Mouse (Mus musculus) E14TG2a.4 (cell line): ENCODE measurements around the gene Dcxr.
A peak's percentile ranks its signal among the peaks of the same experiment; 100 is the strongest.

ENCODE experiments used
- H3K27me3 ChIP-seq: 2 replicates; pipeline ENCODE4 v1.6.1; 2014; ENCODE audit warnings: low read length, control low read depth; ENCODE audit not compliant: insufficient read depth
- H3K36me3 ChIP-seq: 2 replicates; pipeline ENCODE4 v1.6.1; 2014; ENCODE audit warnings: low read length, control low read depth; ENCODE audit not compliant: insufficient read depth
- H3K4me1 ChIP-seq: replicated peaks from 2 replicates; pipeline ENCODE4 v1.6.1; 2014; ENCODE audit warnings: low read depth, low read length, control low read depth
- H3K4me3 ChIP-seq: replicated peaks from 2 replicates; pipeline ENCODE4 v1.5.1; 2014; ENCODE audit warnings: mild to moderate bottlenecking, low read length
- H3K9me3 ChIP-seq: 2 replicates; pipeline ENCODE4 v1.6.1; 2014; ENCODE audit warnings: low read length, control low read depth
- CTCF ChIP-seq: conservative IDR thresholded peaks from 2 replicates; pipeline ENCODE4 v1.5.1; 2014; ENCODE audit warnings: low read length
- NANOG ChIP-seq: IDR thresholded peaks from 2 replicates; pipeline ENCODE4 v1.6.1; 2014; ENCODE audit warnings: borderline replicate concordance, low read length, mixed read lengths
- POU5F1 ChIP-seq: IDR thresholded peaks from 2 replicates; pipeline ENCODE4 v1.6.1; 2014; ENCODE audit warnings: low read length, borderline replicate concordance

Gene Dcxr

DNA sequence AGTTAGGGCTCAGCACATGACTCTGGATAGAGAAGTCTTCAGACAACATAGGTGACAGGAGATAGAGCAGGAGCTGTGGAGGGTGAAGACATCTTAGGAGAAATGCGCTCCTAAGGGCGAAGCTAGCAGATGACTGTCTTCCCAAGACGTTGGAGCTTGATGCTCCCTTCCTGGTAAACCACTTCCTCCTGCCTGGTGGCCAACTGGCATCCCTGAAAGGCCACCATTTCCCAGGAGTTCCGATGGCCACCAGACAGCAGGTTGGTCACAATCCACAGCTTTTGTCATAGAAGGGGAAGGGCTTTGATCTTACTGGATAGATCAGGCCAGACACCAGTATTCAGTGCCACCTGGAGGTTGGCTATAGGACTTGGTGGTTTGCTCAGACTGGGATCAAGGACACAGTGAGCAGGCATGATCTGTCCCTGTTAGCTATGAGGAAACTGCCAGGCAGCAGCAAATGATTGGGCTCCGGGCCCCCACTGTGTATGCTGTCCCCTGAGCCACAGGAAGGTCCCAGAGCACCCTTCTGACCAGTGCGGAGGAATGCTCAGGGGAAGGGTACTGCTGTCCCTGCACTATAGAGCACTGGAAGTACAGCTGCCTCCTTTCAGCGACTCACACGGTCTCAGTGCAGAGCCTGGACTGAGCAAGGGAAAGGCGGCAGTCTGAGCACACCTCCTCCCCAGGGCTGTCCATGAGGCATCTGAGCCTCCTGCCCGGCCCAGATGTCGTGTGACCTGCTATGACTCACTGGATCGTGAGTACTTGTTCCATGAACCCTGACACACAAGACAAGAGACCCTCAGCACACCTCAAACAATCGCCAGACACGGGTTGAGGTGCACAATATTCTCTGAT lies 35.0 kb upstream of the Dcxr start:
- peaks cover 40% of the 10 kb centered on the region for H3K4me1 ChIP-seq
- TF ChIP-seq NANOG (no peak), POU5F1 (no peak), CTCF (no peak)
- no peaks in the 10 kb centered on the region for H3K36me3 ChIP-seq
- H3K27me3 ChIP-seq, result peaks cover 14% of the 10 kb centered on the region
- peak overlapping the region; percentile 61 for H3K4me3 ChIP-seq
- peaks cover 38% of the 10 kb centered on the region for H3K9me3 ChIP-seq

DNA sequence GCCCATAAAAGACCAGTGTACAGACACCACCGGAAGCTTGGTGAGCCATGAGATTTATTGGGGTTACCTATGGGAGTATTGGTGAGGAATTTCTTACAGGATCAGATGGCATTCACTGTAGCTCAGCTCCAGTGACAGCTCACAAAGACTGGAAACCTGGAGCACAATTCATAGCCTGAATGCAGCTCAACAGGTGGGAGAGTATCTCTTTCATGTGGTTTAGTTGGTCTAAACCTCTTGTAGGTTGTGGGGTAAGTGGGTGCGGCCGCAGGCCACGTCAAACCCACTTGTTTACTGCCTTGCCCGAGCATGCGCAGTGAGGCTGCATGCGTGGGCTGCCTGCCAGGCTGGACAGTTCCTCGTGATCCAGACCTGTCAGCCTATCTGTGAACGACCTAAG lies 33.2 kb upstream of the Dcxr start:
- Histone ChIP-seq H3K27me3 (peaks cover 14% of the 10 kb centered on the region), H3K4me1 (peaks cover 26% of the 10 kb centered on the region), H3K36me3 (no peaks in the 10 kb centered on the region), H3K4me3 (no peak overlapping the region), H3K9me3 (peaks cover 51% of the 10 kb centered on the region)
- TF ChIP-seq CTCF (no peak), NANOG (no peak), POU5F1 (no peak)

DNA sequence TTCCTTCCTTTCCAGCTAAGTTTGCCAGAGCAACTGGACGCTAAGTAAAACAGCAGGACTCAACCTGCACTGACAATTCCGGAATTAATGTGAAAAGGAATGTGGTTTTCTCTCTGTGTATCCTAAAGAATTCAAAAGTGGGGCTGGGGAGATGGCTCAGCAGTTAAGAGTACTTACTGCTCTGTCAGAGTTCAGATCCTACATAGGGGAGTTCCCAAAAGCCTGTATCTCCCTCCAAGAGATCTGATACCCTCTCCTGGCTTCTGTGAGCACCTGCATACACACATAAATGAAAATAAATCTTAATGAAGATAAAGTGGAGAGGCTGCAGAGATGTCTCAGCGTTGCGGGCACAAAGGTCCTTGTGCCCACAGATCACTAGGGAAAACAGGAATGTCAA lies 24.5 kb upstream of the Dcxr start:
- H3K36me3 ChIP-seq, result no peaks in the 10 kb centered on the region
- H3K4me3 ChIP-seq, result no peak overlapping the region
- H3K4me1 ChIP-seq, result peaks cover 9% of the 10 kb centered on the region
- H3K9me3 ChIP-seq, result peaks cover 9% of the 10 kb centered on the region
- no peak for TF ChIP-seq CTCF
- no peak for TF ChIP-seq POU5F1
- no peak for TF ChIP-seq NANOG
- peaks cover 4% of the 10 kb centered on the region; the same call in 1 of the 2 replicates for H3K27me3 ChIP-seq

DNA sequence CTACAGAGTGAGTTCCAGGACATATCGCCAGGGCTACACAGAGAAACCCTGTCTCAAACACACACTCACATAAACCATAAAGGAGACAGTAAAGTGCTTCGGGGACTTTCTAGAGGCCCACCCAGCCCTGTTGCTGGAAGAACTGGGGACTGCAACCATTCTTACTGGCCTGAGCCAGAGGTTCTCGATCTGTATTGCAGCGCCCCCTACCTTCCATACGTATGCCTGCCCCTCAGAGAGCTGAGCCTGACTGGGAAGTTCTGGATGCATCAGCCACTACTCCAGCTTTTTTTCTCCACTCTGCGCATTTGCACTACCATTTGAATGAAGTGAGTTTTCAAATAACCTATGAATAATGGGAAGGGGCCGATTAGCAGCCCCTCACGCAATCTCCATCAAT lies 22.3 kb upstream of the Dcxr start:
- peaks cover 9% of the 10 kb centered on the region for H3K4me1 ChIP-seq
- H3K9me3 ChIP-seq, result no peaks in the 10 kb centered on the region
- H3K4me3 ChIP-seq, result no peak overlapping the region
- H3K36me3 ChIP-seq, result no peaks in the 10 kb centered on the region
- no peak for TF ChIP-seq NANOG
- TF ChIP-seq POU5F1, result no peak
- peak; percentile 65 for TF ChIP-seq CTCF
- peaks cover 7% of the 10 kb centered on the region; the same call in 1 of the 2 replicates for H3K27me3 ChIP-seq

DNA sequence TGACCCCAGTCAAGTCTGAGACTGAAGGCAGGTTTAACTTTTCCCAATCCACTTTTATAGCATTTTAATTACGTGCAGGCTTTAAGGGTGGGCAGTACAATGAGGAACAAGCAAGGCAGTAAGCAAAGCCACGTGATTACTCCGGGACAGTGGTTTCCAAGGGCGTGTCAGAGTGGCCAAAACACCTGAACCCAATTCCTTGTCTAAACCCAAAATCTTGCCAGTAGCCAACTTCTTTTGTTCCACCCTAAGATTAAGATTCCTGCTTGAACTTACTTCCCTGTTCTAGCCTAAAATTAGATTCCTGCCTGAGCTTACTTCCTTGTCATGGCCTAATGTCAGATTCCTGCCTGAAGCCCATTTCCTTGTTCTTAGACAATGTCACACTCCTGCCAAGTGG lies 20.9 kb upstream of the Dcxr start:
- H3K4me1 ChIP-seq, result peaks cover 9% of the 10 kb centered on the region
- H3K27me3 ChIP-seq, result peaks cover 9% of the 10 kb centered on the region
- H3K4me3 ChIP-seq, result no peak overlapping the region
- no peaks in the 10 kb centered on the region for H3K9me3 ChIP-seq
- H3K36me3 ChIP-seq, result no peaks in the 10 kb centered on the region
- TF ChIP-seq NANOG (no peak), CTCF (no peak), POU5F1 (no peak)

DNA sequence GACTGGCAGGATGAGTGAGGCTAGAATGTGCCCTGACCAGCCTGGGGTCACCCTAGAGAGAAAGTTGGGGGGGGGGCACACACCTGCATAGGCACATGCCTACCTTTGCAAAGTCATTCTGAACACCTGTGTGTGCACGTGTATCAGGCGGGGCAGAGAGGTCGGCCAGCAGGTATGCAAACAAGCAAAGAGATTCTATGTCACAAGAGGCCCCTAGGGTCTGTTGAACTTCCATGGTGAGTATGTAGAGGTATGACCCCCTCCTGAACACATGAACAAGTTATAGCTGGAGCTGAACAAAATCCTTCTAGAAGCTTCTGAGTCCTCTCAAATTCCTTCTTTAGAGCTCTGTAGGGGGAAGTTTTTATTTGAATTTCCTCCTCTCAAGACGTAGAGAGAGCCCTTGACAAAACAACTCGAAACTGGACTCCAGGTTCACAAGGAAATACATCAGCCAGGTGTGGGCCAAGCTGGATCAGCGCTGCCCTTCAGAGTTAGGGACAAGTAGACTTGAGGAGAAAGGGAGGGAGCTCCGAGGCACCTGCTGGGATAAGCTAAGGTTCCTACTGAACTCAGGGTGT lies 17.1 kb upstream of the Dcxr start:
- peaks cover 13% of the 10 kb centered on the region; the same call in 1 of the 2 replicates for H3K27me3 ChIP-seq
- no peaks in the 10 kb centered on the region; the same call in 1 of the 2 replicates for H3K4me1 ChIP-seq
- H3K4me3 ChIP-seq, result no peak overlapping the region
- TF ChIP-seq NANOG (no peak), POU5F1 (no peak), CTCF (no peak)
- no peaks in the 10 kb centered on the region for H3K36me3 ChIP-seq
- no peaks in the 10 kb centered on the region for H3K9me3 ChIP-seq

DNA sequence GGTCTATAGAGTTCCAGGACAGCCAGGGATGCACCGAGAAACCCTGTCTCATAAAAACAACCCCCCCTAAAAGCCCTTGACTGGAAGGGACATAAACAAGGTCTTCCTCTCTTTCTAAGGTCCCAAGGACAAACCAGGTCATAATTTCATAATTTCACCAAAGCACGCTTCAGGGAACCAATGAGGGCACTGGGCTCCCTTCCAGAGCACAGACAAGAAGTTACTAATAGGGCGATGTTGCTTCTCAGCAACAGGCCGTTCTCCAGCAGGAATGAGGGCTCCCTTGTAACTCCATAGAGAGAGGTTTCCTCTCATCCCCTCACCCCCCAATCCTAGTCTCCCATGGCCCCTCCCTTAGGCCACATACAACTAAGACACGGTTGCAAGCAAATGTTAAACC lies 13.9 kb upstream of the Dcxr start:
- H3K27me3 ChIP-seq, result peaks cover 10% of the 10 kb centered on the region; the same call in 1 of the 2 replicates
- H3K9me3 ChIP-seq, result no peaks in the 10 kb centered on the region
- H3K4me1 ChIP-seq, result peaks cover 11% of the 10 kb centered on the region
- no peak overlapping the region for H3K4me3 ChIP-seq
- no peaks in the 10 kb centered on the region for H3K36me3 ChIP-seq
- TF ChIP-seq CTCF (no peak), NANOG (no peak), POU5F1 (no peak)

DNA sequence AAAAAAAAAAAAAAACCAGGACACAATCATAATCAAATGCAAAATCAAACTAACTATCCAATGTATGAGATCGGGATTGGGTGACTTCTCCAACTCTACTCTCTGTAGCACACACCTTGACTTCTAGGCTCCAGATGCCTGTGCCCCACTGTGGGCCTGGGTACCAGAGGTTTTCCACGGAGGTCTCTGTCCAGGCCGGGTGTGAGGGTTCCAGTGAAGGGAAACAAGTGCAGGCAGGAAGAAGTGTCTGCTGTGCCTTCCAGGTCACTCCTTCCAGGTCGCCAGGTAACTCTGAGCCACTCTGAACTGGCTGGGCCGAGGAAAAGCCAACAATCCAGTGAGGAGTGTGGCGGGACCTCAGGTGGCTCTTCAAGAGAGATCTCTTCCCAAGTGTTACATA lies 9.3 kb upstream of the Dcxr start:
- H3K9me3 ChIP-seq, result no peaks in the 10 kb centered on the region
- peaks cover 29% of the 10 kb centered on the region for H3K4me1 ChIP-seq
- no peaks in the 10 kb centered on the region for H3K36me3 ChIP-seq
- peaks cover 14% of the 10 kb centered on the region; the same call in 1 of the 2 replicates for H3K27me3 ChIP-seq
- TF ChIP-seq NANOG, result no peak
- no peak for TF ChIP-seq POU5F1
- no peak for TF ChIP-seq CTCF
- H3K4me3 ChIP-seq, result no peak overlapping the region

DNA sequence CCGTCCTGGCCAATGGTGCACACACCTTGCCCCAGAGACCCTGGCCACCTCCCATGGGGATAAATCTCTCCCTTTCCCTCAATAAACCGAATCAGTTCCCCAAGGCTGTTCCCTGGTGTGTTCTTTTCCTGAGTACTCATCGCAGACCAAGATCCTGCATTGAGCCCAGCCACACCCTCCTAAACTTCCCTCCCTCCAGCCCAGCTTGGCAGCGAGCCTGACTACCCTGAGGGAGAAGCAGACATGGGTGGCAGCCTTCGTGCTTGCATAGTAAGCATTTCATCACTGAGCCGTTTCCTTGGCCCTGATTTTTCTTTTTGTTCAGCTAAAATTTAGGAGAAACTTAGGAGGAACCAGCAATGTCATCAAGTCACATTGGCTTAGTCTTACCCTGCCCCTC lies 6.4 kb upstream of the Dcxr start:
- Histone ChIP-seq H3K9me3 (no peaks in the 10 kb centered on the region), H3K27me3 (peaks cover 23% of the 10 kb centered on the region), H3K4me3 (no peak overlapping the region), H3K4me1 (peaks cover 52% of the 10 kb centered on the region), H3K36me3 (no peaks in the 10 kb centered on the region)
- TF ChIP-seq POU5F1 (no peak), NANOG (no peak), CTCF (no peak)
